Mouse (Mus musculus) neural tube, embryonic 12.5 days (tissue): ENCODE measurements around the gene Ppp1r14d. TPM values are rescaled to one million over a fixed set of nuclear protein-coding genes. Genes with fewer than 3 reads are reported as not detected.

Experiments
- ATAC-seq: fragments of 200-750 bp; cut with Nextera tagmentation; 2 replicates; pipeline ENCODE4 v1.8.0; 2017; ENCODE audit warnings: low read depth, mild to moderate bottlenecking, moderate TSS enrichment, moderate library complexity; ENCODE audit not compliant: low FRiP score
- H3K27ac ChIP-seq: fragments of 300-500 bp; sonication (generic); 2 replicates; pipeline ENCODE4 v1.5.1; 2016
- H3K27me3 ChIP-seq: fragments of 300-500 bp; sonication (generic); replicated peaks from 2 replicates; pipeline ENCODE4 v1.6.1; 2016; ENCODE audit warnings: mild to moderate bottlenecking
- H3K36me3 ChIP-seq: fragments of 300-500 bp; sonication (generic); 2 replicates; pipeline ENCODE4 v1.6.1; 2016; ENCODE audit warnings: mild to moderate bottlenecking
- H3K4me1 ChIP-seq: fragments of 300-500 bp; sonication (generic); 2 replicates; pipeline ENCODE4 v1.6.1; 2016
- H3K4me2 ChIP-seq: fragments of 300-500 bp; sonication (generic); replicated peaks from 2 replicates; pipeline ENCODE4 v1.6.1; 2016; ENCODE audit warnings: mild to moderate bottlenecking
- H3K4me3 ChIP-seq: fragments of 300-500 bp; sonication (generic); 2 replicates; pipeline ENCODE4 v1.5.1; 2016
- H3K9ac ChIP-seq: fragments of 300-500 bp; sonication (generic); 2 replicates; pipeline ENCODE4 v1.6.1; 2016; ENCODE audit warnings: mild to moderate bottlenecking
- H3K9me3 ChIP-seq: fragments of 300-500 bp; sonication (generic); 2 replicates; pipeline ENCODE4 v1.6.1; 2016; ENCODE audit warnings: mild to moderate bottlenecking
- WGBS: fragments of 180-500 bp; shearing (Covaris S2); methylation state at CpG from one replicate; pipeline ENCODE4 v1.1.7; 2016; 5-methylcytosine and 5-hydroxymethylcytosine counted together
- polyA plus RNA-seq: library from polyadenylated mRNA; unstranded; fragments of >200 nt; fragmentation: Nextera tagmentation; extraction: Ambion mirVana; gene quantifications from 2 replicates; pipeline ENCODE4 v1.2.1, GENCODE M21; 2016

The Ppp1r14d gene
- polyA plus RNA-seq, 1 experiment from 2014 or later, result not detected

DNA sequence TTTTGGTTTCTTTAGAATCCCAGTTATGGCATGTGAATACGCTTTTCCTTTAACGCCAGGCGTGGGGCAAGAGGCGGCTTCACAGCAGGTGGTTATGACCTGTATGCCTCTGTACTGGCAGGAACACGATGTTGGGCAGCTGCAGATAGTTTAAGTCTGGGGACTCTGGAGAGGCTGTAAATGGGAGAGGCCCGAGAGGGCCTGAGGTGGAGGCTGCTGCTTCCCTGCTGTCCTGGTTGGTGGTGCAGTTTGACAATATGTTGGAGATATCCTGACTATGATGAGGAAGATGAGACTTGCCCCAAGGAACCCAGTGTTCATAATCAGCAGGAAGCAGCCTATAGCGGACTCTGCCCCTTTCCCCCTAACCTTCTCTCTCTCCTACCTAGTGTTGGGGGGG lies 46.8 kb downstream of the Ppp1r14d start:
- H3K27me3 ChIP-seq, result no peaks in the 10 kb centered on the region
- H3K4me1 ChIP-seq, result no peaks in the 10 kb centered on the region
- ATAC-seq, result no peak
- no peak overlapping the region for H3K9ac ChIP-seq
- no peak overlapping the region for H3K4me2 ChIP-seq
- H3K4me3 ChIP-seq, result no peak overlapping the region
- H3K9me3 ChIP-seq, result no peaks in the 10 kb centered on the region
- WGBS, result 73% methylated on average over 7 of the region's 7 CpGs
- H3K36me3 ChIP-seq, result peaks cover 55% of the 10 kb centered on the region
- H3K27ac ChIP-seq, result no peak overlapping the region

GRCm38 (mm10) chr2:119177384-119177939 lies 52.2 kb downstream of the Ppp1r14d start:
- Histone ChIP-seq H3K9me3 (no peaks in the 10 kb centered on the region), H3K4me2 (no peak overlapping the region), H3K4me3 (no peak overlapping the region), H3K4me1 (peaks cover 23% of the 10 kb centered on the region), H3K27ac (no peak overlapping the region), H3K36me3 (peaks cover 34% of the 10 kb centered on the region), H3K27me3 (no peaks in the 10 kb centered on the region), H3K9ac (no peak overlapping the region)
- ATAC-seq, result no peak
- 90% methylated on average over 5 of the region's 5 CpGs for WGBS

DNA sequence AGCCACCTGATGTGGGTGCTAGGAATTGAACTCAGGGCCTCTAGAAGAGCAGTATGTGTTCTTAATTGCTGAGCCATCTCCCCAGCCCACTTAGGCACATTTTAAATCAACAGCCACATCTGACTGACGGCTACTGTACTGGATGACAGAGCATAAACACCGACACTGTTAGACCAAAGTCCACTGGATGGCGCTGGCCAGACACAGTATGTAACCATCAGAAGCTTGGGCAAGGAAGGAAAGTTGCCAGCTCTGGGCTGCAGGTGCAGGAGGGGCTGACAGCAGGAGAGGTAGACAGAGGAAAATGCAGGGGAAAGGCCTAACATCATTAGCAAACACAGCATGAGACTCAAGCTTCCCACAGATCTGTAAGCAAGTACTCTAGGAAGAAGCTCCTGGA lies 52.9 kb downstream of the Ppp1r14d start:
- Histone ChIP-seq H3K4me2 (no peak overlapping the region), H3K36me3 (peaks cover 36% of the 10 kb centered on the region), H3K4me3 (no peak overlapping the region), H3K4me1 (peaks cover 30% of the 10 kb centered on the region), H3K9ac (no peak overlapping the region), H3K27ac (no peak overlapping the region), H3K9me3 (no peaks in the 10 kb centered on the region), H3K27me3 (no peaks in the 10 kb centered on the region)
- WGBS, result 55% methylated on average over 3 of the region's 3 CpGs
- ATAC-seq, result no peak

DNA sequence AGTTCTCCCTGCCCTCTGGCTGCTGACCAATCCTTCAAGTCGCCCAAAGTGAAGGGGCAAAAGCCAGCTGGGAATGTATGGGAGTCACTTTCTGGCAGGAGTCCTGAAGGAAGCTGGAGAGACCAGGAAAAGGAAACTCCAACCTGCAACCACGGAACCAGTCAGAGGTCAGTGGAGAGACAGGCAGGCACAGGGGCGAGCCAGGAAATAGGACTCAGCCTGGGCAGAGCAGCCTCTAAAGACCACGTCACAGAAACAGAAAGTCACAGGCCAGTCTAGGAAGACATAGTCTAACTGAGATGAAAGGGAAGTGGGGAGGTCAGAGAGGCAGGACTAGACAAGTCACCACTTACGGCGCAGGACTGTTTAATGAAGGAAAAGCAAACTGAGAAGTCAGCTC lies 54.1 kb downstream of the Ppp1r14d start:
- Histone ChIP-seq H3K27ac (no peak overlapping the region), H3K4me2 (no peak overlapping the region), H3K9me3 (no peaks in the 10 kb centered on the region), H3K4me3 (no peak overlapping the region), H3K36me3 (peaks cover 31% of the 10 kb centered on the region), H3K4me1 (peaks cover 32% of the 10 kb centered on the region), H3K27me3 (no peaks in the 10 kb centered on the region), H3K9ac (no peak overlapping the region)
- ATAC-seq, result no peak
- WGBS, result 77% methylated on average over 6 of the region's 6 CpGs

GRCm38 (mm10) chr2:119174866-119175265 lies 54.8 kb downstream of the Ppp1r14d start:
- Histone ChIP-seq H3K9ac (0 out of 2 replicates have a peak overlapping the region, but pooled peaks have one; percentile 17), H3K36me3 (peaks cover 24% of the 10 kb centered on the region), H3K4me3 (no peak overlapping the region), H3K4me2 (no peak overlapping the region), H3K4me1 (peaks cover 32% of the 10 kb centered on the region), H3K9me3 (no peaks in the 10 kb centered on the region), H3K27me3 (no peaks in the 10 kb centered on the region), H3K27ac (no peak overlapping the region)
- ATAC-seq, result no peak
- 66% methylated on average over 14 of the region's 14 CpGs for WGBS

GRCm38 (mm10) chr2:119173991-119174651 lies 55.6 kb downstream of the Ppp1r14d start, which contains the start of gene Gm14137:
Gene Gm14137 (plus strand): TSS chr2:119174509.
- 0 out of 2 replicates have a peak within 1 kb of the TSS, but pooled peaks have one; percentile 18 for H3K27ac ChIP-seq
- 38% methylated on average over 8 of the region's 8 CpGs for WGBS
- ATAC-seq, result 0 out of 2 replicates have a peak, but pooled peaks have one; percentile 11

DNA sequence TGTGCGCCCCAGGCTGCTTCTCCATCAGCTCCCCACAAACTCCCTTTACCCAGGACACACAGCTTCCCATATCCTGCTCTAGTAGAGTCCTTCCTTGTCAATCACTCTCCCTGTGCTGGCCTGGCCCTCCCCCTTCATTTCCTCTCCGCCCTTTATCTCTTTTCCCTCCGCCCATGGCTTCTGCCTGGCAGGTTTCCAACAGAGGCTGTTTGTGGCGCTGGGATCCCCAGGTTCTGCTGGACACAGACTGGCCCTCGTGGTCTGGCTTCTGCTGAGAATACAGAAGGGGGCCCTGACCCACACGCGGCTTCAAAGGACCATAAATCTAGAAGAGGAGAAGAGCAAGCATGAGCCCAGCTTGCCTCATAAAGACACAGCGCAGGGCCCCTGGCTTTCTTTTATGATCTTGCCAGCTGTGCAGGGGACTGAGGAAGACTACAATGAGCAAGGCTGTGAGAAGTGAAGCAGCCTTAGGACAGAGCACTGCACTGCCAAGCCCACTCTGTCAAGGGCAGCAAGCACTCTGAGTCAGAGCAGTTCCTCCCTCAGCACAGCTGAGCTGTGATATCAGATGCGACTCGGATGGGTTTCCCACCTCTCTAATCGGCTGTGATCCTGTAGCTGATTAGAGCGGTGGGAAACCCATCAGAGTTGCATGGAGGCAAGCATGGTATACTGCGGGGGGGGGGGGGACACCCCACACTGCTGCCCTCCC lies 56.7 kb downstream of the Ppp1r14d start:
- Histone ChIP-seq H3K4me2 (peak overlapping the region; percentile 34), H3K36me3 (peaks cover 7% of the 10 kb centered on the region), H3K4me3 (no peak overlapping the region), H3K4me1 (peaks cover 34% of the 10 kb centered on the region), H3K27ac (0 out of 2 replicates have a peak overlapping the region, but pooled peaks have one; percentile 18), H3K27me3 (peaks cover 5% of the 10 kb centered on the region; the same call in 1 of the 2 replicates), H3K9me3 (no peaks in the 10 kb centered on the region), H3K9ac (peak overlapping the region; percentile 38; the same call in 1 of the 2 replicates)
- 11% methylated on average over 13 of the region's 13 CpGs for WGBS
- ATAC-seq, result peak; percentile 49

More at GRCm38 (mm10) chr2:119173991-119174651, 55.6 kb downstream of the Ppp1r14d start, which contains the start of gene Gm14137:
- Histone ChIP-seq H3K9me3 (no peaks in the 10 kb centered on the region), H3K4me1 (peaks cover 32% of the 10 kb centered on the region), H3K4me2 (peak within 1 kb of the TSS; percentile 34), H3K27me3 (no peaks in the 10 kb centered on the region), H3K9ac (peak within 1 kb of the TSS; percentile 38; the same call in 1 of the 2 replicates), H3K36me3 (peaks cover 16% of the 10 kb centered on the region), H3K4me3 (no peak within 1 kb of the TSS)

DNA sequence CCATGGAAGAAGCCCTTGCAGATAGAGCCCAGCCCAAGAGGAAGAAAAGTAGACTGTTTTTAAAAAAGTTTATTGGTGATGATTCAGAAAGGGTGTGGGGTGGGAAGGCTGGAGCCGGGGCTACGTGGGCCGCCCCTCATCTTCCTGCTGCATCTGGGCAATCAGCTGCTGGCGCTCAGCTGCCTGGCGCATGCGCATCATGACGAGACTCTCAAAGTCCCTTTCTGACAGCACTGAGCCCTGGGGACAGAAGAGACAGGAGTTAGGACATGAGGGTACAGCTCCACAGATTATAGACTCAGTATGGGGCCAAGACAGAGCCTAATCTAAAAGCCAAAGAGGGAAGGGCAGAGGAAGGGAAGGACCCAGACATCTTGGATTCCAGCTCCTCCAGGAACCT lies 57.3 kb downstream of the Ppp1r14d start:
- peaks cover 10% of the 10 kb centered on the region for H3K27me3 ChIP-seq
- H3K27ac ChIP-seq, result 0 out of 2 replicates have a peak overlapping the region, but pooled peaks have one; percentile 18
- H3K4me3 ChIP-seq, result no peak overlapping the region
- peak overlapping the region; percentile 34 for H3K4me2 ChIP-seq
- no peaks in the 10 kb centered on the region for H3K9me3 ChIP-seq
- ATAC-seq, result no peak
- H3K9ac ChIP-seq, result no peak overlapping the region
- H3K4me1 ChIP-seq, result peaks cover 39% of the 10 kb centered on the region
- WGBS, result 74% methylated on average over 7 of the region's 7 CpGs
- peaks cover 6% of the 10 kb centered on the region; the same call in 1 of the 2 replicates for H3K36me3 ChIP-seq

DNA sequence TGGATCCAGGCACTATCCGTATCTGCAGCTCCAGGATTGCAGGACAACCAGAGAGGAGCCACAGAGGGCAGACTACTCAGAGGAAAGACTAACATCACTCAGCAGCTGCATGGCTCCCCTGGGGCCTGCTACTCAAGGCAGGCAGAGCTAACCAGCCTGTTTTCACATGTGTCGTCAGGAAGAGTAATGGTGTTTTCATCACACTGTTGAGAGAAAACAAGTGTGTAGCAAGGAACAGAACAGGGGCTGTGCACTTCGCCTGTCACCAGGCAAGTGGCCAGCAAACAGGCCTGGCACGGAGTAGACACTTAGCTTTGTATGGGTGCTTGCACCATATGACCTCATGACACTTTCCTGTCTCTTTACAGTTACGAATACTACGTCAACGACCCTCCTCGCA lies 58.1 kb downstream of the Ppp1r14d start:
- peaks cover 48% of the 10 kb centered on the region for H3K4me1 ChIP-seq
- peaks cover 19% of the 10 kb centered on the region for H3K27me3 ChIP-seq
- WGBS, result 66% methylated on average over 8 of the region's 8 CpGs
- no peak overlapping the region for H3K4me3 ChIP-seq
- no peak overlapping the region for H3K27ac ChIP-seq
- peaks cover 6% of the 10 kb centered on the region; the same call in 1 of the 2 replicates for H3K36me3 ChIP-seq
- H3K9me3 ChIP-seq, result no peaks in the 10 kb centered on the region
- no peak for ATAC-seq
- H3K4me2 ChIP-seq, result no peak overlapping the region
- no peak overlapping the region for H3K9ac ChIP-seq

- Histone ChIP-seq H3K36me3 (peaks cover 6% of the 10 kb centered on the region; the same call in 1 of the 2 replicates), H3K4me1 (peaks cover 50% of the 10 kb centered on the region), H3K9me3 (no peaks in the 10 kb centered on the region), H3K4me3 (no peak overlapping the region), H3K27me3 (peaks cover 28% of the 10 kb centered on the region), H3K27ac (no peak overlapping the region), H3K9ac (no peak overlapping the region), H3K4me2 (no peak overlapping the region)
- ATAC-seq, result no peak
- 89% methylated on average over 2 of the region's 2 CpGs for WGBS
Measured at GRCm38 (mm10) chr2:119170282-119170681, 59.4 kb downstream of the Ppp1r14d start.
